Mouse (Mus musculus) kidney, embryonic 14.5 days (tissue): ENCODE measurements around the gene Defb26. TPM values are rescaled to one million over a fixed set of nuclear protein-coding genes. Genes with fewer than 3 reads are reported as not detected.

ENCODE experiments used
- ATAC-seq: fragments of 200-750 bp; cut with Nextera tagmentation; 2 replicates; pipeline ENCODE4 v1.8.0; 2017; ENCODE audit warnings: moderate number of reproducible peaks, mild to moderate bottlenecking, moderate TSS enrichment, moderate library complexity; ENCODE audit not compliant: low FRiP score, low TSS enrichment
- H3K27ac ChIP-seq: fragments of 300-500 bp; sonication (generic); 2 replicates; pipeline ENCODE4 v1.5.1; 2014; ENCODE audit warnings: low read depth, mild to moderate bottlenecking, low read length, moderate library complexity, mixed read lengths
- H3K27me3 ChIP-seq: fragments of 300-500 bp; sonication (generic); 2 replicates; pipeline ENCODE4 v1.6.1; 2014; ENCODE audit warnings: mild to moderate bottlenecking, low read length; ENCODE audit not compliant: control insufficient read depth, insufficient read depth
- H3K36me3 ChIP-seq: fragments of 300-500 bp; sonication (generic); 2 replicates; pipeline ENCODE4 v1.6.1; 2014; ENCODE audit warnings: low read length, mixed read lengths; ENCODE audit not compliant: control insufficient read depth, insufficient read depth
- H3K4me1 ChIP-seq: fragments of 300-500 bp; sonication (generic); 2 replicates; pipeline ENCODE4 v1.6.1; 2014; ENCODE audit warnings: low read length, mixed read lengths; ENCODE audit not compliant: control insufficient read depth, insufficient read depth
- H3K4me2 ChIP-seq: fragments of 300-500 bp; sonication (generic); replicated peaks from 2 replicates; pipeline ENCODE4 v1.6.1; 2014; ENCODE audit warnings: low read depth, mild to moderate bottlenecking, low read length
- H3K4me3 ChIP-seq: fragments of 300-500 bp; sonication (generic); 2 replicates; pipeline ENCODE4 v1.5.1; 2014; ENCODE audit warnings: mild to moderate bottlenecking, low read length
- H3K9ac ChIP-seq: fragments of 300-500 bp; sonication (generic); 2 replicates; pipeline ENCODE4 v1.6.1; 2014; ENCODE audit warnings: low read depth, mild to moderate bottlenecking, low read length, moderate library complexity
- H3K9me3 ChIP-seq: fragments of 300-500 bp; sonication (generic); 2 replicates; pipeline ENCODE4 v1.6.1; 2016; ENCODE audit warnings: low read length; ENCODE audit not compliant: control insufficient read depth
- WGBS: fragments of 180-500 bp; shearing (Covaris S2); extraction: QIAGEN DNeasy Blood & Tissue Kit; methylation state at CpG from one replicate; pipeline ENCODE4 v1.1.7; 2014; 5-methylcytosine and 5-hydroxymethylcytosine counted together
- polyA plus RNA-seq: library from polyadenylated mRNA; unstranded; fragments of >200 nt; fragmentation: Nextera tagmentation; extraction: Ambion mirVana; gene quantifications from 2 replicates; pipeline ENCODE4 v1.2.1, GENCODE M21; 2014

Gene Defb26
- not detected in 2 replicates for polyA plus RNA-seq

DNA sequence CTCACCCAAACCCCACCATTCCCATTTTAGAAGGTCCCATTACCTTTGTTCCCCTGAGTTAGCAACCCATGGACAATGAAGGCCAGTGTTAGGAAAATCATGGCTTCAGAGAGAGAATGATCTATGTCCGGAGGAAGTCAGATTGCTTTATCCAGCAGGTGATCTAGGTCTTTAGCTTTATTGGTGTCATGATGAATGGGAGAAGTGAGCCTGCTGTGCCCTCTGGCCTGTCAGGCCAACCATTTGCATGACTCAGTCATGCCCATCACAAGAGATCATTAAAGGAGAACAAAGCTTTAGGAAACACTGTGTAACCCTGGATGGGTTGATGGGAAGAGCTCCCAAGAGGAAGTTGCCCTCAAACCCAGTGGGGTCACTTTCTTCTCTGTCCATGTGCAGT, at the start of gene Defb26:
TSS of gene Defb26 (minus strand) at position 101 of the 400 bp plus-strand sequence.
- no peak for ATAC-seq
- Histone ChIP-seq H3K27me3 (no peaks in the 10 kb centered on the region), H3K9ac (no peak within 1 kb of the TSS), H3K4me1 (no peaks in the 10 kb centered on the region), H3K9me3 (no peaks in the 10 kb centered on the region), H3K4me2 (no peak within 1 kb of the TSS), H3K36me3 (no peaks in the 10 kb centered on the region), H3K27ac (no peak within 1 kb of the TSS), H3K4me3 (no peak within 1 kb of the TSS)
- WGBS = 78% methylated on average over 1 of the region's 1 CpGs

DNA sequence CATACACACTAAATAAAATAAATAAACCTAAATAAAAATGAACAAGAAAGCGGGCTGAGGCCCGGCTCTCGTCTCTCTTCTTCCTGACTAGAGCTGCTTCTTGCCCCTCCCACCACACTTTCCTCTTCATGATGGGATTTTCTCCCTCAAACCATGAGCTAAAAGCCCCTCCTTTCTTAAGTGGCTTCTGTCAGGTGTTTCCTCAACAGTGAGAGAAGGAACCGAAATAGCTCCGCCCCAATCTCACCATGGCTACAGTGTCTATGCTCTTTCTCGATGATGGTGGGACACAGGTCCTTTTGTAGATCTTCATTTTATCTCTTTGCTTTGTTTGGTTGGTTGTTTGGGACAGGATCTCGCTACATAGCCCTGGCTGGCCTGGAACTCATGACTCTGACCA, 45.2 kb upstream of the Defb26 start:
- no peak for ATAC-seq
- H3K4me3 ChIP-seq = no peak overlapping the region
- no peak overlapping the region for H3K27ac ChIP-seq
- H3K27me3 ChIP-seq = no peaks in the 10 kb centered on the region
- peaks cover 8% of the 10 kb centered on the region; the same call in 1 of the 2 replicates for H3K4me1 ChIP-seq
- no peaks in the 10 kb centered on the region for H3K36me3 ChIP-seq
- no peak overlapping the region for H3K4me2 ChIP-seq
- WGBS = 87% methylated on average over 7 of the region's 7 CpGs
- no peaks in the 10 kb centered on the region for H3K9me3 ChIP-seq
- H3K9ac ChIP-seq = no peak overlapping the region

- Histone ChIP-seq H3K9me3 (no peaks in the 10 kb centered on the region), H3K4me3 (no peak overlapping the region), H3K9ac (no peak overlapping the region), H3K4me1 (peaks cover 8% of the 10 kb centered on the region; the same call in 1 of the 2 replicates), H3K27ac (peak overlapping the region; percentile 8; the same call in 1 of the 2 replicates), H3K36me3 (no peaks in the 10 kb centered on the region), H3K4me2 (peak overlapping the region; percentile 29), H3K27me3 (no peaks in the 10 kb centered on the region)
- ATAC-seq = peak; percentile 60; the same call in 1 of the 2 replicates
- WGBS = 9% methylated on average over 16 of the region's 16 CpGs
These were observed 42.4 kb upstream of the Defb26 start for GRCm38 (mm10) chr2:152553774-152554423.

- Histone ChIP-seq H3K27me3 (no peaks in the 10 kb centered on the region), H3K36me3 (no peaks in the 10 kb centered on the region)
- ATAC-seq = no peak
These were observed 36.6 kb upstream of the Defb26 start for GRCm38 (mm10) chr2:152548124-152548523.

DNA sequence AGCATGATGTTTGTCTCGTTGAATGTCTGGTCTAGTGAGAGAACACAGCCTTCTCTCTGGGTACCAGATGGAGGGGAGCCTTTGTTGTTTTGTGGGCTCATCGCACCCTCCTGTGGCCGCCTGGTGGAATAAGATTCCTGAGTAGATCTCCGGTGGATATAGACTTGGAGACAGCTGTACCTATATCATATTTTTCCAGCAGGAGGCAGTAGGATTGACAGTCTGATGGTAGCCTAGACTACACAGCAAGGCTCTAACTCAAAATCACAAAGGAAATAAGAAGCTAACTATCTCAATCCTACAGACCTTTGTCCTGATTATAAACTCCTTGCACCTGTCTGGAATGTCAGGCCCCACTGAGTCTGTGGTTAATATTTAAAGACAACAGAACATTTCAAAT, 33.2 kb upstream of the Defb26 start:
- H3K4me1 ChIP-seq = peaks cover 9% of the 10 kb centered on the region; the same call in 1 of the 2 replicates
- peaks cover 5% of the 10 kb centered on the region; the same call in 1 of the 2 replicates for H3K9me3 ChIP-seq
- 14% methylated on average over 4 of the region's 4 CpGs for WGBS
- H3K27me3 ChIP-seq = no peaks in the 10 kb centered on the region
- no peaks in the 10 kb centered on the region for H3K36me3 ChIP-seq
- H3K4me2 ChIP-seq = no peak overlapping the region
- peak; percentile 65 for ATAC-seq
- H3K9ac ChIP-seq = no peak overlapping the region
- H3K27ac ChIP-seq = no peak overlapping the region; the same call in 1 of the 2 replicates
- H3K4me3 ChIP-seq = no peak overlapping the region

More at GRCm38 (mm10) chr2:152548124-152548523, 36.6 kb upstream of the Defb26 start:
- Histone ChIP-seq H3K9me3 (no peaks in the 10 kb centered on the region), H3K27ac (no peak overlapping the region), H3K9ac (no peak overlapping the region), H3K4me3 (no peak overlapping the region), H3K4me1 (peaks cover 17% of the 10 kb centered on the region; the same call in 1 of the 2 replicates), H3K4me2 (no peak overlapping the region)
- WGBS = 70% methylated on average over 5 of the region's 5 CpGs

- no peak overlapping the region for H3K27ac ChIP-seq
- ATAC-seq = no peak
- no peak overlapping the region for H3K4me3 ChIP-seq
- H3K9ac ChIP-seq = no peak overlapping the region
- H3K9me3 ChIP-seq = peaks cover 5% of the 10 kb centered on the region; the same call in 1 of the 2 replicates
- WGBS = 51% methylated on average over 4 of the region's 4 CpGs
- no peak overlapping the region for H3K4me2 ChIP-seq
- H3K27me3 ChIP-seq = no peaks in the 10 kb centered on the region
- peaks cover 9% of the 10 kb centered on the region; the same call in 1 of the 2 replicates for H3K4me1 ChIP-seq
- no peaks in the 10 kb centered on the region for H3K36me3 ChIP-seq
These were observed 32.0 kb upstream of the Defb26 start for GRCm38 (mm10) chr2:152543478-152543877.

DNA sequence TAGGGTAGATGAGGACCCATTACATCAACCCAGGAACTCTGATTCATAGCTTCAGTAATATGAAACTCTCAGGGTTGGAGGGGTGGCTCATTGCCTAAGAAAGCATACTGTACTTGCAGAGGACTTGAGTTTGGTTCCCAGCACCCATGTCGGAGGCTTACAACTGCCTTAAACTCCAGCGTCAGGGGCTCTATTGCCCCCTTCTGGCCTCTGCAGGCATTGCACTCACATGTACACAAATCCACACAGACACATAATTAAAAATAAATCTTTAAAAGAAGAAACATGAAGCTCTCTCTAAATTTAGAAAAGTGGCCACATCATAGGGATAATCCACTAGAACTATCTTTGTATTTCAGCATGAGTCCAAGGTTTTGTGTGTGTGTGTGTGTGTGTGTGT, 31.4 kb upstream of the Defb26 start:
- no peaks in the 10 kb centered on the region for H3K27me3 ChIP-seq
- no peak overlapping the region for H3K27ac ChIP-seq
- 65% methylated on average over 2 of the region's 2 CpGs for WGBS
- peaks cover 9% of the 10 kb centered on the region; the same call in 1 of the 2 replicates for H3K4me1 ChIP-seq
- H3K36me3 ChIP-seq = no peaks in the 10 kb centered on the region
- H3K9me3 ChIP-seq = peaks cover 5% of the 10 kb centered on the region; the same call in 1 of the 2 replicates
- no peak for ATAC-seq
- no peak overlapping the region for H3K9ac ChIP-seq
- no peak overlapping the region for H3K4me3 ChIP-seq
- no peak overlapping the region for H3K4me2 ChIP-seq

DNA sequence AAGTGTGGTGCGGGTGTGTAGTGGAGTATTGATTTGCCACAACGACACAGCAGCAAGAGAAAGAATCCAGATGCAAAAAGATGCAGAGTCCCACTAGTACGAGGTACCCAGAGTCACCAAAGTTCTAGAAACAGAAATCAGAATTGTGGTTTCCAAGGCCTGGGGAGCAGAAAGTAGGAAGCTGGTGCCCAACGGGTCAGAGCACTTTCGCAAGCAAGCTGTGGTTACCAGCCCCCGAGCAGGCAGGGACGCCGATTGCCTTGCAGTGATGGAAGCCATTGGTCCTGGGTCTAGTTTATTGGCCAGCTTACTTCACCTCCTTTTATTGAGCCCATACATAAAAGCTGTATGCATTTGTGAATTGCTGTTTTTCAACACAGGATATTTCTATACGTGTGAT, 30.5 kb upstream of the Defb26 start:
- peaks cover 9% of the 10 kb centered on the region; the same call in 1 of the 2 replicates for H3K4me1 ChIP-seq
- H3K27ac ChIP-seq = no peak overlapping the region
- no peak overlapping the region for H3K4me2 ChIP-seq
- no peaks in the 10 kb centered on the region for H3K36me3 ChIP-seq
- H3K27me3 ChIP-seq = no peaks in the 10 kb centered on the region
- H3K4me3 ChIP-seq = no peak overlapping the region
- 89% methylated on average over 9 of the region's 9 CpGs for WGBS
- H3K9ac ChIP-seq = no peak overlapping the region
- H3K9me3 ChIP-seq = peaks cover 5% of the 10 kb centered on the region; the same call in 1 of the 2 replicates
- ATAC-seq = no peak
